Mouse (Mus musculus): ENCODE results near the gene Tspan17. TPM values are rescaled to one million over a fixed set of nuclear protein-coding genes. Genes with fewer than 3 reads are reported as not detected.
A peak's percentile ranks its signal among the peaks of the same experiment; 100 is the strongest.
"Not testable (repeated sequence)": the region's sequence is repeated elsewhere in the genome, so short reads cannot be mapped to it uniquely, and the experiment has no call there.

Tspan17 gene
- total RNA-seq, 2 experiments from 2014 or later, result 14.2 to 18.0 TPM

- no peak for DNase-seq
These were observed 28.3 kb upstream of the Tspan17 start for GRCm38 (mm10) chr13:54760906-54761305.

DNA sequence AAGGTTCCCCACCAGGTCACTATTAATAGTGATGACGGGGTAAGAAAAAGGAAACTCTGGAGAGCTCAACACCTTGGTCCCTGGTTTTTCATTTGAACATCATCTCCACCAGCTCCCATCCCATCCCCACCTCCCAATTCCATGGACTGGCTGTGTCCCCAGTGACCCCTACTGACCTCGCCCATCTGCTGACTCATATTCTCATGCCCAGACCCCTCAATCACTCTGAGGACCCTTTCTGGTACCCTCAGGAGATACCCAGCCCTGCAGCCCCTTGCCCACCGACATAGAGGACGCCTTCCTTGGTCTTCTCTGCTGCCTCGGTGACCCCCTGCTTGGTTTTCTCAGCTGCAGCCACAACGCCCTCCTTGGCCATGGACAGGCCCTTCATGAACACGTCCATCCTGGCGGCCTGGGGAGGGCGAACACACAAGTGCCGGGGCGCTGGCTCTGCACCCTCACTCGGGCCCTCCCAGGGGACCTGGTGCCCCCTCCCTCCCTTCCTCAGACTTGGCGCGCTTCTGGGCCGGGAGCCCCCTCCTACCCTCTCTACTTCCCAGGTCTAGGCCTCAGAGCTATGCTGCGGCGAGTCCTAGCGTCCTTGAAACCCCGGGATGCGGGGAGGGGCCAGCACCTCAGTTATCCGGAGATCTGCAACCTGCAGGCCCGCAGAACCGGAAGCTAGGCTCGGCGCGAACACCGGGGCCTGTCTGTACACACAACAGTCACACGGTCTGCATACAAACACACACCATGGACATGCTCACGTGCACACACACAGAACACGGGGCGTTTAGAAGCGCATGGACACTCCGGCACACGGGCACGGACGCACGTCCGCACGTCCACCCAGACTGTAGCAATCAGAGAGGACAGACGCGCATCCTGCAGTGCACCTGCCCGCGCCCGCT is 23.6 kb upstream of the Tspan17 start:
- DNase-seq, result no peak

GRCm38 (mm10) chr13:54766192-54766768 is 22.9 kb upstream of the Tspan17 start, which contains the start of gene Sncb:
Gene Sncb (minus strand): TSS chr13:54766595.
- peak; percentile 24 for DNase-seq

GRCm38 (mm10) chr13:54767012-54767411 is 22.2 kb upstream of the Tspan17 start:
- DNase-seq, result no peak

- no peak for DNase-seq
These were observed 8.6 kb upstream of the Tspan17 start for GRCm38 (mm10) chr13:54780592-54780991.

GRCm38 (mm10) chr13:54781086-54781485 is 8.1 kb upstream of the Tspan17 start:
- DNase-seq, result no peak

DNA sequence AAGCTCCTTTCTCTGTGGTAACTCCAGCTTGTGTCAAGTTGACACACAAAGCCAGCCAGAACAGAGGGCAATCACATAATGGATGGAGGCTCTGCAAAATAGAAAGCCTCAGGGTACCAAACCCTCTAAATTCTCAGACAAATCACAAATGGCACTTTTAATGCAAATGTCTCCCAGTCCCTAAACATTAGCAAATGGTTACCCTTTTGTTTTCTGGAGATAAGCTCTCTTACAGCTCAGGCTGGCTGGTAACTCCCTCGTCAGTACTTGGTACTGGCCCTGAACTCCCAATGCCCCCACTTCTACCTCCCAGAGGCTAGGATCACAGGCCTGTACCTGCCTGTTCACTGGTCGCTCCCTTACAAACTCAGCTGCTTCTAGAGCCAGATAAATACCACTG is 5.9 kb upstream of the Tspan17 start:
- DNase-seq, result no peak

GRCm38 (mm10) chr13:54783698-54784097 is 5.5 kb upstream of the Tspan17 start, which contains the start of gene Eif4e1b:
Gene Eif4e1b (plus strand): TSS chr13:54783998.
- DNase-seq, result no peak

DNA sequence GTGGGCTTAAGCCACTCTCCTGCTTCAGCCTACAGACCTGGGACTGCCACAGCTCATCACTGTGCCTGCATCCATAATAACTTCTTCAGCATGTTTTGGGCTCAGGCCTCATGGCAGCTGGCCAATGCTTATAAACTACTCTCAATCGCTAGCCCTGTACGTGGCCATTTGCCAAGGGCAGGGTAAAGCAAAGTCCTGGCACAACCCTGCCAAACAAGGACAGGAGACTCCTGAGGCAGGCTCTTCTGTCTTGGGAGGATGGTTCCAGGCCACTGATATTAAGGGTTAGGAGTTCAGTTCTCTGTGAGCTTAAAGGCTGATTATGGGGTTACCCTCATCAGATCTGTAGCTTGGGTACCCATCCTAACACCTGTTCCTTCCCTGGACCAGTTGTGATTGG is 1.6 kb upstream of the Tspan17 start:
- not testable (repeated sequence) for DNase-seq

- DNase-seq, result peak; percentile 57
These were observed 602 bp downstream of the Tspan17 start for GRCm38 (mm10) chr13:54789561-54790397.

DNA sequence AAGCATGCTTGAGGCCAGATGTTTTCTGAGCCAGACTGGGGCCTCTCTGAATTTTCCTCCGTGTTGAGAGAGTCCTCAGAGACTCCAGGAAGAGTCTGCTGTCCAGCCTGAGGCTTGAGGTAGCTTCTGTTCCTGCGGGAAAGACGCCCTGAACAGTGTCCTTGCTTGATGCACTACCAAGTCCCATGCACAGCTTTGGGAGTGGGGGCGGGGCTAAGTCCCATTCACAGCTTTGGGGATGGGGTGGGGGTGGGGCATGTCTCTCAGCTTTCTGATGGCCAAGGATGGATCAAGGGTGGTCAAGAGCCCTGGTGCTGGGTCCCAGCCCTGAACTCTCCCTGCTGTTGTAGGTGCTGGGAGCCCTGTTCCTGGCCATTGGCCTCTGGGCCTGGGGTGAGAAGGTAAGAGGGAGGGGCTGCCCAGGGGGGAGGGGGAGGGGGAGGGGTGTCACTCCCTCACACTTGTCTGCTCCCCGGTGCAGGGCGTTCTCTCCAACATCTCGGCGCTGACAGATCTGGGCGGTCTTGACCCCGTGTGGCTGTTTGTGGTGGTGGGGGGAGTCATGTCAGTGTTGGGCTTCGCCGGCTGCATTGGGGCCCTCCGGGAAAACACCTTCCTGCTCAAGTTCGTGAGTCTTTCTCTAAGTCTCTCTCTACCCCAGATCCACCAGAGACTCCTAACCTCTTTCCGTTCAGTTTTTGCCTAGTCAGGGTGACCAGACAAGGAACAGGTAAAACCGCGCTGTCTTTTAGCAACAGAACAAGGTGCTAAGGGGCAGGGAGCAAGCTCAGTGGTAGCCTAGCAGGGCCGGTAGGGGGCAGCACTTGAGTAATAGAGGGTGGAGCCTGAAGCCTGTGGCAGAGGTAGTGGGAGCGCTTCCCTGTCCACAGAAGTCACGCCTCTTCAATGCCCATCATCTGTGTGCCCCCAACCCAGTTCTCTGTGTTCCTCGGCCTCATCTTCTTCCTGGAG is 3.4 kb downstream of the Tspan17 start:
- DNase-seq, result no peak

GRCm38 (mm10) chr13:54794002-54794577 is 4.9 kb downstream of the Tspan17 start:
- no peak for DNase-seq

DNA sequence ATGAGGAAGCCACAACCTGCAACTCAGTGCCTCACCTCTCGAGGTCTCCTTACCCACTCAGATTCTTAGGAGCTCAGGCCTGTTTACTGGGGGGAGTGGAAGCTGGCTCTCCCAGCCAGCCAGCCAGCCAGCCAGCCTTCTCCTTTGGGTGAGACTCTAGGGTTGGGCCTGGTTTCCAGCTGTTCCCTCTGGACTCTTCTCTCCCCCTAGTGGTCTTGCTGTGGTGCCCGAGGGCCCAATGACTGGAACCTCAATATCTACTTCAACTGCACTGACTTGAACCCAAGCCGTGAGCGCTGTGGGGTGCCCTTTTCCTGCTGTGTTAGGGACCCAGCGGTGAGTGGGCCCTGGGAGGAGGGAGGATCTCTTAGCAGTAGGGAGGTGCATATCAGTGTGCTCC is 5.7 kb downstream of the Tspan17 start:
- DNase-seq, result no peak

- no peak for DNase-seq
These were observed 8.2 kb downstream of the Tspan17 start for GRCm38 (mm10) chr13:54797356-54797755.

DNA sequence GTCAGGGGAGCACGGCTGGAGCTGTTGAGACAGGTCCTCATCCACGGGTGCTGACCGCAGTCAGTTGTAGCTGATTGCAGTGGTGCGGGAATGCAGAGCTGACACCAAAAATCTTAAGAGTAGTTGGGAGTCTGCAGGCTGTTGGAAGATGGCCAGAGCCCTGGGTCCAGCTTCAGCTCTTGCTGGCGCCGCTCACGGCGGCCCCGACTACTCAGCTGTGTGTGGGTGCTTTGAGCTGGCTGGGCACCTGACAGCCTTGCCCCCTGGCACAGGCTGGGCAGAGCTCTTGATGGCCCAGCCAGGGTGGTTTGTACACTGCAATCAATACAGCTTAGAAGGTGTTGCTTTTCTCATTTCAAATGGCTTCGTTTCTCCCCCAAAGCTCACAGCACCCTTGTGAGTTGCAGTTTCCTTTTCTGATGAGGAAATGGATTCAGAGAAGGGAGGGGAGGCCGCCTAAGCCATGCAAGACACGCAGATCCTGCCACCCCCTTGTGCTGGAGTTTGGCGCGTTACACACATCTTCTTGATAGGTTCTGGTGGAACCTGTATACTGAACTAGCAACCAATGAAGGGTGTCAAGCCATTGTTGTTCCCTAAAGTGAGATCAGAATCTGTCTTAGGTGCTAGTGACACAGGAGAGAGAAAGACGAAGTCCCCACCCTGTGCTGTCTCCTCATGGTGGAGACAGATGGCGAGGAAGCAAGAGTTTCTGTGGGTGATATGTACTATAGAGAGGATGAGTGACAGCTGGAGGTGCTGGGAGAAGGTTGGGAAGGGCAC is 8.9 kb downstream of the Tspan17 start:
- no peak for DNase-seq

DNA sequence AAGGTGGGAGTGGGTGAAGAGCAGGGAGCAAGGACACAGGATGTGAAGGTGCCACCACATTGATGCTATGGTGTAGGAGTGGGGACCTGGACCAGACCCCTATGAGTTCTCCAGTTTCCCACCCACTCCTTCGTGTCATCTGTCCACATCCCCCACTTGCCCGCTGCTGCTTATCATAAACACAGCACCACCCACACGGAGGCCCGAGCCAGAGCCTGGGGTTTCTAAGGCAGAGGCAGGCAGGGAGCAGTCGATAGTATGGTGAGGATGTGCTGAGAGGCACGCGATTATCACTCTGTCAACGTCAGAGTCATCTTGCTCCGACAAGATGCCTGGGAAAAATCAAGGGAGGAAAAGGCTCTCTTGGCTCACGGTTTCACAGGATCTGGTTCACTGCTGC is 9.6 kb downstream of the Tspan17 start:
- DNase-seq, result no peak

DNA sequence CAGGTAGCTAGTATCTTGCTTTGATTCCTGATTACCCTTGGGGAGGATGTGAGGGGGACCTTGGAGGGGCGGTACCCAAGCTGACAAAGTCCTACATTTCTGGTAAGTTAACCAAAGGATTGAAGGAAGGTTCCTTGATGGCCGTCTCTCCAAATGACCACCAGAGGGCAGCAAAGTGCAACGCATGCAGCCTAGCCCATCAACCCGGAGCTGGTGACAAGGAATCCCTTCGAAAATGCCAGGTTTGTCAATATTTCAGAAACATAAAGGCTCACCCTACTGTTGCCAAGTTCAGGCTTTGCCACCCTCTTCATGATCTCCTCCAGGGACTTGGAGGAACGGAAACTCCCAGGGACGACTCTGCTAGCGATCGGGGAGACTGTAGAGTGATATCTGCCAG is 10.5 kb downstream of the Tspan17 start:
- peak; percentile 47 for DNase-seq

DNA sequence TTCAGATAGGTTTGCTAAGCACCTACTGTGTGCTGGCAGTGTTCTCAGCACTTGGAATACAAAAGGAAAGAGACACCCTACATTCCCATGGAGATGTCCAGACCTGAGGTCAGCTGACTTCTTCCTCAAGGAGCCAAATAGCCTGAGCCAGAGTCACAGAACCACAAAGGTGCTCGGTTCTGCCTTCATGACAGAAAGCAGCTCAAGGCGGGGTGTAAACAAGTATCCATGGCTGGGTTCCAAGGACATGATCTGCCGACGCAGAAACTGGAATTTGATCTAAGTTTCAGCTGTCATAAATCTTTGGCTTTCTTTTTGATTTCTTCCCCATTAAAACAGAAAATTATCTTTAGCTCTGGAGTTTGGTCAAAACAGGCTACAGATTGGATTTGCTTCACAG is 11.0 kb downstream of the Tspan17 start:
- no peak for DNase-seq

- no peak for DNase-seq
These were observed 13.8 kb downstream of the Tspan17 start for GRCm38 (mm10) chr13:54803010-54803409.

All from gastrocnemius, postnatal 25 days (tissue).